Mouse (Mus musculus): ENCODE results near the gene 1700012B09Rik. TPM values are rescaled to one million over a fixed set of nuclear protein-coding genes. Genes with fewer than 3 reads are reported as not detected.

Gene 1700012B09Rik
- total and polyA plus RNA-seq, 2 experiments, result not detected

DNA sequence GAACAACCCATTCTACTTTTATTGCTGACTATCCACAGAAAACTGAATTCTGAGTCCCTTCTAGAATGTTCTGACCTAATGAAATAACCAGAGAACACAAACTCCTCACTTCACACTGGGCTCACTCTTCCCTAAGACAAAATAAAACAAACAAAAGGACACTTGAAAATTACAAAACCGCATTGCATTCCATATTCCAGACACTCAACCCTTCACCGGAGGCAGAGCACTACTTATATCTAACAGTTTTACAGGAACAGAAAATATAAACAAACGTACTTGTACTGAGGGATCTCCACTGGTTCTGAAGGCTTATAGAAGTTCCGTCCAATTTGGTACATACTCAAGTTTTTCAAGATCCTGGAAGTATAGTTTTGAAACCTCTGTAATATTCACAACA, 42.5 kb downstream of the 1700012B09Rik start:
- H3K27me3 ChIP-seq (ENCODE audit: control insufficient read depth, insufficient read depth, low read length), result no peaks in the 10 kb centered on the region
- H3K9ac ChIP-seq (ENCODE audit: low read depth, low read length), result no peak overlapping the region
- WGBS, result 91% methylated on average over 4 of the region's 4 CpGs
- H3K4me1 ChIP-seq (ENCODE audit: control insufficient read depth, insufficient read depth, low read length), result no peaks in the 10 kb centered on the region
- DNase-seq (ENCODE audit: extremely low read depth, low read depth, low spot score), result no peak
- H3K27ac ChIP-seq (replicated peaks; ENCODE audit: insufficient read depth, low read depth, low read length), result no peak overlapping the region
- H3K79me2 ChIP-seq (ENCODE audit: control insufficient read depth, insufficient read depth, low read length), result no peaks in the 10 kb centered on the region
- no peak overlapping the region for H3K4me3 ChIP-seq (ENCODE audit: insufficient read depth, low read depth, low read length)
- no peak for TF ChIP-seq POLR2A (IDR thresholded peaks at IDR 0.05; ENCODE audit: extremely low read depth, insufficient read depth, low read length)
- no peak for TF ChIP-seq CTCF (IDR thresholded peaks at IDR 0.05; ENCODE audit: low read depth, low read length)
- H3K36me3 ChIP-seq (ENCODE audit: control insufficient read depth, insufficient read depth, low read length), result no peaks in the 10 kb centered on the region

DNA sequence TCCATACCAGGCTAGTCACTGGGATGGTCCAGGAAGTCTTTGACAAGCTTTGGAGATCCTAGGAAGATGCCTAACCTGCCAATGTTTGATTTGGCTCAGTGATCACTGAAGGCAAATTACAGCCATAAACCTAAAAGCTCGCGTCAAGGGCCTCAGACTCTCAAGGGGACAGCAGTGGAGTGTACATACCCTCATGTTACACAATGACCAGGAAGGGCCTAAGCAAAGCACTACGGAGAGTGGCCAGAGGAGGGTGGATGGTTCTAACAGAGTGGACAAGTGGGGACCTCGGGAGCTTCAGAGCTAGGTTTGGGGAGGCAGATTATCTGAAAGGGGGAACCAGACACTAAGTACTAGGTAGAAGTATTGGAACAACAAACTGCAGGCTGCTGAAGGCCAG, 44.2 kb downstream of the 1700012B09Rik start:
- H3K9ac ChIP-seq (ENCODE audit: low read depth, low read length), result no peak overlapping the region
- H3K27me3 ChIP-seq (ENCODE audit: control insufficient read depth, insufficient read depth, low read length), result no peaks in the 10 kb centered on the region
- no peak for DNase-seq (ENCODE audit: extremely low read depth, low read depth, low spot score)
- no peaks in the 10 kb centered on the region for H3K36me3 ChIP-seq (ENCODE audit: control insufficient read depth, insufficient read depth, low read length)
- no peak overlapping the region for H3K4me3 ChIP-seq (ENCODE audit: insufficient read depth, low read depth, low read length)
- TF ChIP-seq CTCF (IDR thresholded peaks at IDR 0.05; ENCODE audit: low read depth, low read length) (no peak), POLR2A (IDR thresholded peaks at IDR 0.05; ENCODE audit: extremely low read depth, insufficient read depth, low read length) (no peak)
- no peaks in the 10 kb centered on the region for H3K4me1 ChIP-seq (ENCODE audit: control insufficient read depth, insufficient read depth, low read length)
- H3K27ac ChIP-seq (replicated peaks; ENCODE audit: insufficient read depth, low read depth, low read length), result no peak overlapping the region
- 63% methylated on average over 4 of the region's 4 CpGs for WGBS
- H3K79me2 ChIP-seq (ENCODE audit: control insufficient read depth, insufficient read depth, low read length), result no peaks in the 10 kb centered on the region

DNA sequence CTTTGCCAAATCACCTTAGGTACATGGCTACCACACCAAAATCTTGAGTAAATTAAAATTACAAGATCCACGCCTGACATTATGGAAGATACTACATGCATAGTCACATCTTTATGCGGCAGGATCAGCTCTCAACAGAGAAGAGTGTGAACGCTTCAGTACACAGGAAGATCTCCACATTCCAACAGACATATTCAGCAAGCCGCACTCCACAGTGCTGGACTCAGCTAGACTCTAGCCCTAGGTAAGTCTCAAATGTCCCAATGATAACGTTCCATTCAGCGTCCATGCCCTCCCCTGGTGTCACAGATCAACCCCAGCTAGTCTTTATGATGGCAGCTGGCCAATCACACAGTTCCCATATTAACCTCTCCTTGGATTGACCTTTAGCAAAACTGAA, 44.8 kb downstream of the 1700012B09Rik start:
- DNase-seq (ENCODE audit: extremely low read depth, low read depth, low spot score), result no peak
- H3K79me2 ChIP-seq (ENCODE audit: control insufficient read depth, insufficient read depth, low read length), result no peaks in the 10 kb centered on the region
- TF ChIP-seq CTCF (IDR thresholded peaks at IDR 0.05; ENCODE audit: low read depth, low read length), result no peak
- TF ChIP-seq POLR2A (IDR thresholded peaks at IDR 0.05; ENCODE audit: extremely low read depth, insufficient read depth, low read length), result no peak
- H3K27me3 ChIP-seq (ENCODE audit: control insufficient read depth, insufficient read depth, low read length), result no peaks in the 10 kb centered on the region
- no peaks in the 10 kb centered on the region for H3K36me3 ChIP-seq (ENCODE audit: control insufficient read depth, insufficient read depth, low read length)
- no peak overlapping the region for H3K4me3 ChIP-seq (ENCODE audit: insufficient read depth, low read depth, low read length)
- no peak overlapping the region for H3K27ac ChIP-seq (replicated peaks; ENCODE audit: insufficient read depth, low read depth, low read length)
- no peaks in the 10 kb centered on the region for H3K4me1 ChIP-seq (ENCODE audit: control insufficient read depth, insufficient read depth, low read length)
- H3K9ac ChIP-seq (ENCODE audit: low read depth, low read length), result no peak overlapping the region
- WGBS, result 87% methylated on average over 6 of the region's 6 CpGs

DNA sequence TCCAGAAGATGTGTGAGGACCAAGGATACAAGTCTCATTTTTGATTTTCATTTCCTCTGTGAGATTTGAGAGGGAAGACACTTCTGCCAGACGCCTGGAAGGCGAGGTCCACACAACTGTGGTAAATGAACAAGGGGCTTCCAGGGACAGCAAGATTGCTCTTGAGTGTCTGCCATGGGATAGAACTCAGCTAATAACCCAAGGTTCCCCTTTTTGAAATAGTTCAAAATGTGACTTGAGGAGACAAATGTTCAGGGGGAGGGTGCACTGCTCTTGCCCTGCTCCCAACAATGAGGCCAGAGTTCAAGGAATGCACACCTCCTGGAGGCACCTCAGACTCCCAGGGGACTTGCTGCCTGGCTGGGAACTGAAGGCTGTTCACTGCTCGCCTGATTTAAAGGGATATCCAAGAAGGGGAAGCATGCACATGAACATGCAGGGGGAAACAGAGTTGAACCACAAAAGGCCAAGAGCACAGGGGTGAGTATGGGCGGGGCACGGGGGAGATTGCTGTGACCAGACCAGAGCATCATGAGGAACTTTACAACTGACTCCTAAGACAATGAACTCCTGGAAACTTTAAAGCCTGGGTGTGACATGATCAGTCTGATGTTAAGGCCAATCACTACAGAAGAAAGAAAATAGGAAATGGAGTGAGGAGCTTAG, 45.9 kb downstream of the 1700012B09Rik start:
- no peak overlapping the region for H3K9ac ChIP-seq (ENCODE audit: low read depth, low read length)
- no peak overlapping the region for H3K4me3 ChIP-seq (ENCODE audit: insufficient read depth, low read depth, low read length)
- H3K79me2 ChIP-seq (ENCODE audit: control insufficient read depth, insufficient read depth, low read length), result no peaks in the 10 kb centered on the region
- H3K27ac ChIP-seq (replicated peaks; ENCODE audit: insufficient read depth, low read depth, low read length), result no peak overlapping the region
- no peaks in the 10 kb centered on the region for H3K27me3 ChIP-seq (ENCODE audit: control insufficient read depth, insufficient read depth, low read length)
- WGBS, result 85% methylated on average over 5 of the region's 5 CpGs
- TF ChIP-seq CTCF (IDR thresholded peaks at IDR 0.05; ENCODE audit: low read depth, low read length), result no peak
- no peak for TF ChIP-seq POLR2A (IDR thresholded peaks at IDR 0.05; ENCODE audit: extremely low read depth, insufficient read depth, low read length)
- H3K36me3 ChIP-seq (ENCODE audit: control insufficient read depth, insufficient read depth, low read length), result no peaks in the 10 kb centered on the region
- DNase-seq (ENCODE audit: extremely low read depth, low read depth, low spot score), result no peak
- no peaks in the 10 kb centered on the region for H3K4me1 ChIP-seq (ENCODE audit: control insufficient read depth, insufficient read depth, low read length)

DNA sequence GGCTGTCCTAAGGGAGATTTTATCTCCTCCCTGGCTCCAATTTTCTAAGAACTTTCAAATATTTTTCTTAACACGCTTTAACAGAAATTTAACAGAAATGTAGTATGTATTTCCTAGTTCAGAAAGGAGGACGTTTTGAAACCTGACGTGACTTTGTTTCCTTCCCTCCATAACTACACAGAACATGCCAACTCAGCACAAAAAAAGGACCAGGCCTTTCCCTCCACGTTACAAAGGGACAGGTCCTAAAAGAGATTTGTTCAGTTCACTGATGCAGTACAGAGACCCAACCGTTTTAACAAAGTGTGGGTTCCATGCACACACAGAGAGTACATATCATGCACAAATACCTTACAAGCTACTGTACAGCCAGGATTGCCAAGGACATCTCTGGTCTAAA, 49.2 kb downstream of the 1700012B09Rik start:
- H3K4me1 ChIP-seq (ENCODE audit: control insufficient read depth, insufficient read depth, low read length), result no peaks in the 10 kb centered on the region; the same call in 1 of the 2 replicates
- DNase-seq (ENCODE audit: extremely low read depth, low read depth, low spot score), result no peak
- no peak overlapping the region for H3K27ac ChIP-seq (replicated peaks; ENCODE audit: insufficient read depth, low read depth, low read length)
- H3K36me3 ChIP-seq (ENCODE audit: control insufficient read depth, insufficient read depth, low read length), result no peaks in the 10 kb centered on the region
- no peak overlapping the region for H3K9ac ChIP-seq (ENCODE audit: low read depth, low read length)
- WGBS, result 73% methylated on average over 5 of the region's 5 CpGs
- H3K4me3 ChIP-seq (ENCODE audit: insufficient read depth, low read depth, low read length), result no peak overlapping the region
- H3K27me3 ChIP-seq (ENCODE audit: control insufficient read depth, insufficient read depth, low read length), result no peaks in the 10 kb centered on the region
- TF ChIP-seq CTCF (IDR thresholded peaks at IDR 0.05; ENCODE audit: low read depth, low read length), result no peak
- no peak for TF ChIP-seq POLR2A (IDR thresholded peaks at IDR 0.05; ENCODE audit: extremely low read depth, insufficient read depth, low read length)
- H3K79me2 ChIP-seq (ENCODE audit: control insufficient read depth, insufficient read depth, low read length), result no peaks in the 10 kb centered on the region

DNA sequence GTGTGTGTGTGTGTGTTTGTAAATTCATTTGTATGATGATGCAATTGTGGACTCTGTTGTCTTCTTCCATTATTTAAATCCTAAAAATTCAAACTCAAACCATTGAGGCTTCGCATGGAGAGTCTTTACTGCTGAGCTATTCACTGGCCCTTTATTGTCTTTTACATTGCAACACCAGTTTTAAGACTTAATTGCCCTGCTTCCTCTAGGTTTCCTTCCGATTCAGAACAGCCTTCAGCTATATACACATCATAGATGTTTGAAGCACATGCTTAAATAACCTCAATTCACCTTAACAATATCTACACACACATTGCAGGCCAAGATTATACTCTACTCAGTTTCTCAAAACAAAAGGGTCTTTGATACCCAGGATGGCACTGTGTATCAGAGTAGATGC, 50.4 kb downstream of the 1700012B09Rik start:
- Histone ChIP-seq H3K79me2 (ENCODE audit: control insufficient read depth, insufficient read depth, low read length) (no peaks in the 10 kb centered on the region), H3K9ac (ENCODE audit: low read depth, low read length) (no peak overlapping the region), H3K4me3 (ENCODE audit: insufficient read depth, low read depth, low read length) (no peak overlapping the region), H3K27me3 (ENCODE audit: control insufficient read depth, insufficient read depth, low read length) (no peaks in the 10 kb centered on the region), H3K27ac (replicated peaks; ENCODE audit: insufficient read depth, low read depth, low read length) (no peak overlapping the region), H3K4me1 (ENCODE audit: control insufficient read depth, insufficient read depth, low read length) (no peaks in the 10 kb centered on the region; the same call in 1 of the 2 replicates), H3K36me3 (ENCODE audit: control insufficient read depth, insufficient read depth, low read length) (no peaks in the 10 kb centered on the region)
- WGBS, result 87% methylated on average over 2 of the region's 2 CpGs
- DNase-seq (ENCODE audit: extremely low read depth, low read depth, low spot score), result no peak
- TF ChIP-seq POLR2A (IDR thresholded peaks at IDR 0.05; ENCODE audit: extremely low read depth, insufficient read depth, low read length) (no peak), CTCF (IDR thresholded peaks at IDR 0.05; ENCODE audit: low read depth, low read length) (no peak)
